Comparison of ENCODE assay signal across 8 mouse cellular contexts in genomic region chr11:68693447-68694040, GRCm38 (mm10). TPM values are rescaled to one million over a fixed set of nuclear protein-coding genes. Genes with fewer than 3 reads are reported as not detected.
DNase-seq lines count a peak whose midpoint lies in the region; ATAC-seq and TF ChIP-seq lines count a peak whose summit lies in the region.

No protein-coding gene starts in this region.

- H3K27me3 ChIP-seq in hindbrain, embryonic 13.5 days = no peaks in the 10 kb centered on the region
- H3K27me3 ChIP-seq in midbrain, embryonic 13.5 days = no peaks in the 10 kb centered on the region

- H3K36me3 ChIP-seq in hindbrain, embryonic 13.5 days = no peaks in the 10 kb centered on the region
- H3K36me3 ChIP-seq in midbrain, embryonic 13.5 days = no peaks in the 10 kb centered on the region

- WGBS in hindbrain, embryonic 13.5 days = 7% methylated on average over 10 of the region's 10 CpGs
- 6% methylated on average over 10 of the region's 10 CpGs for WGBS in midbrain, embryonic 13.5 days

- H3K9ac ChIP-seq in hindbrain, embryonic 13.5 days = peak overlapping the region; percentile 98
- peak overlapping the region; percentile 97 for H3K9ac ChIP-seq in midbrain, embryonic 13.5 days (replicated peaks)

- no peaks in the 10 kb centered on the region for H3K9me3 ChIP-seq in hindbrain, embryonic 13.5 days
- no peaks in the 10 kb centered on the region for H3K9me3 ChIP-seq in midbrain, embryonic 13.5 days

- DNase-seq in gastrocnemius, adult 2 months = no peak
- no peak for DNase-seq in gastrocnemius, postnatal 14 days
- DNase-seq in c-Kit-negative CD71-positive TER-119-positive erythroid progenitor cells, embryonic 14.5 days (ENCODE audit: low read depth, low spot score) = peak; percentile 48
- no peak for DNase-seq in urinary bladder, postnatal 10 days (ENCODE audit: low spot score)
- DNase-seq in ovary, postnatal 10 days (ENCODE audit: low spot score) = no peak

- TF ChIP-seq CTCF in gastrocnemius, adult 2 months (IDR thresholded peaks at IDR 0.05) = no peak

- intact Hi-C loops in gastrocnemius, adult 2 months (cut with DNase I) = loop anchor here (5.0 kb wide), 1 partner anchor 56 kb away; no protein-coding TSS in a partner anchor
- intact Hi-C loops in gastrocnemius, postnatal 14 days (cut with DNase I; ENCODE audit: low total_unique reads) = no loop called here

- ATAC-seq in hindbrain, embryonic 13.5 days (ENCODE audit: low FRiP score) = no peak
- ATAC-seq in midbrain, embryonic 13.5 days = no peak
- ATAC-seq in megakaryocyte, adult 5-6 weeks (ENCODE audit: poor library complexity, severe bottlenecking) = no peak

- H3K4me2 ChIP-seq in hindbrain, embryonic 13.5 days = peak overlapping the region; percentile 69
- peak overlapping the region; percentile 60 for H3K4me2 ChIP-seq in midbrain, embryonic 13.5 days (replicated peaks)

- H3K4me3 ChIP-seq in gastrocnemius, adult 2 months = peak overlapping the region; percentile 95
- peak overlapping the region; percentile 94 for H3K4me3 ChIP-seq in hindbrain, embryonic 13.5 days
- H3K4me3 ChIP-seq in midbrain, embryonic 13.5 days (replicated peaks) = peak overlapping the region; percentile 92

- H3K4me1 ChIP-seq in hindbrain, embryonic 13.5 days (replicated peaks) = peaks cover 14% of the 10 kb centered on the region
- H3K4me1 ChIP-seq in midbrain, embryonic 13.5 days (replicated peaks) = peaks cover 23% of the 10 kb centered on the region

- peak overlapping the region; percentile 97; the same call in 1 of the 2 replicates for H3K27ac ChIP-seq in gastrocnemius, adult 2 months
- H3K27ac ChIP-seq in hindbrain, embryonic 13.5 days = peak overlapping the region; percentile 96
- H3K27ac ChIP-seq in midbrain, embryonic 13.5 days = peak overlapping the region; percentile 96

RNA-seq across cellular contexts. Expression of gene Myh10, which starts 2.2 kb away (rescaled TPM):
- total RNA-seq in gastrocnemius, adult 2 months (2021) = 10 to 100 TPM; 12.3 to 28.6 TPM
- total RNA-seq in gastrocnemius, postnatal 14 days (2021) = 10 to 100 TPM; 16.4 to 23.0 TPM
- polyA plus RNA-seq in hindbrain, embryonic 13.5 days (2015; fragmentation: Nextera tagmentation; extraction: Ambion mirVana) = 93.4 and 98.3 TPM in 2 replicates
- polyA plus RNA-seq in midbrain, embryonic 13.5 days (2015; fragmentation: Nextera tagmentation; extraction: Ambion mirVana) = 109 TPM in 2 replicates
- 1.6 and 1.9 TPM in 2 replicates for total RNA-seq in megakaryocyte, adult 5-6 weeks (2015)
- total RNA-seq in megakaryocyte, adult 5-6 weeks (2017) = 0.59 and 1.5 TPM in 2 replicates

Comparison
In these comparisons a context has a peak if more than half of its experiments do, and no peak if none do; other contexts are left out.
1. RNA of gene Myh10, which starts 2.2 kb away (total RNA-seq): 12.3 to 28.6 TPM in gastrocnemius, adult 2 months and 16.4 to 23.0 TPM in gastrocnemius, postnatal 14 days; 0.59 to 1.9 TPM in megakaryocyte, adult 5-6 weeks; every median in the first group is over 4 times any median in the second.
2. Peak in every context shown above with its lines, with median percentiles within 50 percentile points of each other: H3K27ac ChIP-seq and H3K4me3 ChIP-seq.